Mouse (Mus musculus) neural tube, embryonic 14.5 days (tissue): ENCODE results near the gene Igf2r. TPM values are rescaled to one million over a fixed set of nuclear protein-coding genes. Genes with fewer than 3 reads are reported as not detected.

Experiments used
- ATAC-seq: fragments of 200-750 bp; cut with Nextera tagmentation; 2 replicates; pipeline ENCODE4 v1.8.0; 2017; ENCODE audit warnings: low read depth, mild to moderate bottlenecking, moderate TSS enrichment, moderate library complexity
- H3K27ac ChIP-seq: fragments of 300-500 bp; sonication (generic); 2 replicates; pipeline ENCODE4 v1.5.1; 2014; ENCODE audit warnings: low read depth, mild to moderate bottlenecking, control low read depth, low read length, moderate library complexity, mixed read lengths
- H3K27me3 ChIP-seq: fragments of 300-500 bp; sonication (generic); 2 replicates; pipeline ENCODE4 v1.6.1; 2014; ENCODE audit warnings: low read length; ENCODE audit not compliant: control insufficient read depth, insufficient read depth
- H3K36me3 ChIP-seq: fragments of 300-500 bp; sonication (generic); 2 replicates; pipeline ENCODE4 v1.6.1; 2014; ENCODE audit warnings: low read length, mixed read lengths; ENCODE audit not compliant: control insufficient read depth, insufficient read depth
- H3K4me1 ChIP-seq: fragments of 300-500 bp; sonication (generic); 2 replicates; pipeline ENCODE4 v1.6.1; 2014; ENCODE audit warnings: low read length; ENCODE audit not compliant: control insufficient read depth, insufficient read depth
- H3K4me2 ChIP-seq: fragments of 300-500 bp; sonication (generic); 2 replicates; pipeline ENCODE4 v1.6.1; 2014; ENCODE audit warnings: mild to moderate bottlenecking, low read depth, low read length, control low read depth
- H3K4me3 ChIP-seq: fragments of 300-500 bp; sonication (generic); 2 replicates; pipeline ENCODE4 v1.5.1; 2014; ENCODE audit warnings: low read depth, low read length, control low read depth, mixed read lengths
- H3K9ac ChIP-seq: fragments of 300-500 bp; sonication (generic); replicated peaks from 2 replicates; pipeline ENCODE4 v1.6.1; 2014; ENCODE audit warnings: low read depth, mild to moderate bottlenecking, control low read depth, low read length, mixed read lengths
- H3K9me3 ChIP-seq: fragments of 300-500 bp; sonication (generic); 2 replicates; pipeline ENCODE4 v1.6.1; 2016; ENCODE audit warnings: low read length; ENCODE audit not compliant: control insufficient read depth
- WGBS: fragments of 180-500 bp; shearing (Covaris S2); extraction: QIAGEN DNeasy Blood & Tissue Kit; methylation state at CpG from one replicate; pipeline ENCODE4 v1.1.7; 2014; 5-methylcytosine and 5-hydroxymethylcytosine counted together
- polyA plus RNA-seq: library from polyadenylated mRNA; unstranded; fragments of >200 nt; fragmentation: Nextera tagmentation; extraction: Ambion mirVana; gene quantifications from 2 replicates; pipeline ENCODE4 v1.2.1, GENCODE M21; 2014

Gene Igf2r
- polyA plus RNA-seq, 1 experiment from 2014 or later: 9.6 TPM

GRCm38 (mm10) chr17:12790353-12791078 lies 21.1 kb upstream of the Igf2r start:
- Histone ChIP-seq H3K4me1 (peaks cover 6% of the 10 kb centered on the region; the same call in 1 of the 2 replicates), H3K4me2 (no peak overlapping the region), H3K36me3 (no peaks in the 10 kb centered on the region), H3K4me3 (no peak overlapping the region), H3K9me3 (no peaks in the 10 kb centered on the region), H3K27ac (peak overlapping the region; percentile 53; the same call in 1 of the 2 replicates), H3K9ac (no peak overlapping the region), H3K27me3 (no peaks in the 10 kb centered on the region)
- 18% methylated on average over 10 of the region's 10 CpGs for WGBS
- ATAC-seq: peak; percentile 87

- 78% methylated on average over 11 of the region's 11 CpGs for WGBS
These were observed 13.7 kb upstream of the Igf2r start for GRCm38 (mm10) chr17:12782861-12783847.

GRCm38 (mm10) chr17:12781101-12781500 lies 11.6 kb upstream of the Igf2r start:
- Histone ChIP-seq H3K27ac (no peak overlapping the region), H3K9me3 (no peaks in the 10 kb centered on the region), H3K4me1 (no peaks in the 10 kb centered on the region), H3K36me3 (no peaks in the 10 kb centered on the region), H3K27me3 (no peaks in the 10 kb centered on the region), H3K9ac (no peak overlapping the region), H3K4me2 (no peak overlapping the region), H3K4me3 (no peak overlapping the region)
- 55% methylated on average over 5 of the region's 5 CpGs for WGBS
- ATAC-seq: no peak

More at GRCm38 (mm10) chr17:12782861-12783847, 13.7 kb upstream of the Igf2r start:
- Histone ChIP-seq H3K27me3 (no peaks in the 10 kb centered on the region), H3K9ac (no peak overlapping the region), H3K36me3 (no peaks in the 10 kb centered on the region), H3K9me3 (no peaks in the 10 kb centered on the region), H3K27ac (no peak overlapping the region), H3K4me1 (no peaks in the 10 kb centered on the region), H3K4me3 (no peak overlapping the region), H3K4me2 (no peak overlapping the region)
- ATAC-seq: no peak

- Histone ChIP-seq H3K36me3 (no peaks in the 10 kb centered on the region), H3K9me3 (no peaks in the 10 kb centered on the region), H3K4me2 (no peak overlapping the region), H3K9ac (no peak overlapping the region), H3K4me3 (no peak overlapping the region), H3K4me1 (no peaks in the 10 kb centered on the region), H3K27ac (no peak overlapping the region), H3K27me3 (no peaks in the 10 kb centered on the region)
- WGBS: 51% methylated on average over 8 of the region's 8 CpGs
- no peak for ATAC-seq
These were observed 10.7 kb upstream of the Igf2r start for GRCm38 (mm10) chr17:12780125-12780524.

- Histone ChIP-seq H3K27me3 (no peaks in the 10 kb centered on the region), H3K27ac (no peak overlapping the region), H3K9ac (no peak overlapping the region), H3K4me1 (no peaks in the 10 kb centered on the region), H3K4me3 (no peak overlapping the region), H3K4me2 (no peak overlapping the region), H3K9me3 (no peaks in the 10 kb centered on the region), H3K36me3 (no peaks in the 10 kb centered on the region)
- WGBS: 88% methylated on average over 3 of the region's 3 CpGs
- no peak for ATAC-seq
These were observed 10.0 kb upstream of the Igf2r start for GRCm38 (mm10) chr17:12779442-12779841.

GRCm38 (mm10) chr17:12773956-12774355 lies 4.5 kb upstream of the Igf2r start:
- no peak overlapping the region for H3K4me3 ChIP-seq
- no peak for ATAC-seq
- H3K27me3 ChIP-seq: no peaks in the 10 kb centered on the region
- no peak overlapping the region for H3K4me2 ChIP-seq
- no peaks in the 10 kb centered on the region for H3K36me3 ChIP-seq
- no peak overlapping the region for H3K27ac ChIP-seq
- H3K9ac ChIP-seq: no peak overlapping the region
- 81% methylated on average over 3 of the region's 3 CpGs for WGBS
- no peaks in the 10 kb centered on the region for H3K4me1 ChIP-seq
- H3K9me3 ChIP-seq: no peaks in the 10 kb centered on the region

- peaks cover 17% of the 10 kb centered on the region for H3K4me1 ChIP-seq
- H3K9ac ChIP-seq: no peak overlapping the region
- no peaks in the 10 kb centered on the region for H3K27me3 ChIP-seq
- no peak overlapping the region for H3K27ac ChIP-seq
- H3K36me3 ChIP-seq: no peaks in the 10 kb centered on the region
- no peak overlapping the region for H3K4me3 ChIP-seq
- no peak for ATAC-seq
- WGBS: 94% methylated on average over 5 of the region's 5 CpGs
- no peaks in the 10 kb centered on the region for H3K9me3 ChIP-seq
- H3K4me2 ChIP-seq: no peak overlapping the region
These were observed 1.0 kb upstream of the Igf2r start for GRCm38 (mm10) chr17:12770500-12770899.

- Histone ChIP-seq H3K27ac (peak overlapping the region; percentile 76), H3K4me3 (peak overlapping the region; percentile 84), H3K4me1 (peaks cover 17% of the 10 kb centered on the region), H3K27me3 (no peaks in the 10 kb centered on the region), H3K4me2 (peak overlapping the region; percentile 70), H3K9me3 (no peaks in the 10 kb centered on the region), H3K36me3 (no peaks in the 10 kb centered on the region), H3K9ac (peak overlapping the region; percentile 79)
- 8% methylated on average over 37 of the region's 41 CpGs for WGBS
- ATAC-seq: no peak
These were observed 767 bp downstream of the Igf2r start for GRCm38 (mm10) chr17:12768415-12769379.
